Mouse (Mus musculus) megakaryocyte, embryonic 14.5 days (primary cell): ENCODE data around the gene Fbxl20.

Experiments
- FLI1 ChIP-seq: IDR thresholded peaks from 2 replicates; pipeline ENCODE4 v1.6.1; 2012; ENCODE audit warnings: low read length, inconsistent platforms, mixed read lengths
- GATA1 ChIP-seq: IDR thresholded peaks from 3 replicates; pipeline ENCODE4 v1.6.1; 2012; ENCODE audit warnings: mixed read lengths, low read length, inconsistent platforms, borderline replicate concordance

DNA sequence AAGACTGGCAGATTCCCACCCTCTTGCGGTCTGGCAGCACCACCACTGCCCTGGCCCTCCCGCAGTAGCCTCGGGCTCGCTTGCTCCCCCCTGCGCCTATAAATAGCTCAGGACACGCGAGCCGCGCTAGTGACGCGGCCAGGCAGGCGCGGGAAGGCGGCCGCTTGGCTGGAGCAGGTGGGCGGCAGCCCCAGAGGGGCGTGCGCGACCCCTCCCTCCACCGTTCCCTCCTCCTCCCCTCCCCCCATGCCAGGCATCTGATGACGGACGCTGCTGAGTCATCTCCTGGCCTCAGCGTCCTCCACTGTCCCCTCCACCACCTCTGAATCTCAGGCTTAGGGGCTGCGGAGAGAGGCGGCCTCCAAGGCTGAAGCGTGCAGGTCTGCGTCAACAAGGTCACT is 114.2 kb downstream of the Fbxl20 start:
- TF ChIP-seq GATA1 (no peak), FLI1 (no peak)
